In the genomic region with DNA sequence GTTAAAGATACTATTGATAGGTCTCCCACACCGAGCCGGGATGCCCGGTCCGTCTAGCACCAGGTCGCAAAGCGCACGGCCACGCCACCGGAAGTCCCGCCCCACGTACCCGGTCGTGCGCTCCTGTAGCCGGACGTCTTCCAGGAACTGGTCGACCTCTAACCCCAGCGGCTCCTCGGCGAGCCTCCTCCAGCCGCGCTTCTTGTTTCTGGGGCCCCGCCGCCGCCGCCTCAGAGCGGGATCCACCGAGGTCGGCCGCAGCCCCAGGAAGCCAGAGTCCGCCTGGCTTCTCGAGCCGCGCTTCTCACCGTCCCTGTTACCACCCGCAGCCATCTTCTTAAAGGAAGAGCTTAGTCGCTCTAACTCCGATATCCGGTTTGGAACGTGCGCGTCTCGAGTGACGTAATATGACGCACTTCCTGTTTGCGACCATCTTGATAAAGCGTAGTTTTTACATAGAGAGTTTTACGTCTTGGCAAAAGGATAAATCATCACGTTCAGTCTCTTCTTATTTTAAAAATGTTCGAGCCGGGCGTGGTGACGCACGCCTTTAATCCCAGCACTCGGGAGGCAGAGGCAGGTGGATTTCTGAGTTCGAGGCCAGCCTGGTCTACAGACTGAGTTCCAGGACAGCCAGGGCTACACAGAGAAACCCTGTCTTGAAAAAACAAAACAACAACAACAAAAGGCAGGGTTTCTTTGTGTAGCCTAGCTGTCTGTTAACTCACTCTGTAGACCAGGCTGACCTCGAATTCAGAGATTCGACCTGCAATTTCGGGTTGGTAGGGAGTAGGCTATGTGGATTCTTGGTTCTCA, we compare ENCODE assay signal across 7 mouse cellular contexts. TPM values are rescaled to one million over a fixed set of nuclear protein-coding genes. Genes with fewer than 3 reads are reported as not detected.
DNase-seq lines count a peak whose midpoint lies in the region; ATAC-seq lines count a peak whose summit lies in the region.

A gene (minus strand): TSS at position 354 of the 816 bp plus-strand sequence.

- H3K27me3 ChIP-seq in intestine, embryonic 16.5 days (replicated peaks; ENCODE audit: control insufficient read depth, insufficient read depth, low read length) = no peaks in the 10 kb centered on the region
- no peaks in the 10 kb centered on the region for H3K27me3 ChIP-seq in midbrain, embryonic 11.5 days (ENCODE audit: control insufficient read depth, insufficient read depth, low read length)

- 1% methylated on average over 59 of the region's 59 CpGs for WGBS in intestine, embryonic 16.5 days
- WGBS in midbrain, embryonic 11.5 days = 2% methylated on average over 59 of the region's 59 CpGs

- peak; percentile 92 for ATAC-seq in intestine, embryonic 16.5 days
- ATAC-seq in midbrain, embryonic 11.5 days (ENCODE audit: low FRiP score) = peak; percentile 94

- intact Hi-C loops in left cerebral cortex, postnatal 36 days (cut with DNase I) = no loop called here

- peak; percentile 95 for DNase-seq in adrenal gland, adult 2 months
- peak; percentile 97 for DNase-seq in embryo, embryonic 11.5 days (ENCODE audit: low read depth, low spot score)
- DNase-seq in gastrocnemius, postnatal 4 days (ENCODE audit: low spot score in 2 of 2) = peak; percentile 77 to 90
- DNase-seq in left cerebral cortex, postnatal 36 days (ENCODE audit: low spot score in 2 of 2) = peak; percentile 96 to 97
- DNase-seq in midbrain, embryonic 11.5 days (ENCODE audit: low spot score, missing footprints) = peak; percentile 99
- DNase-seq in skeletal muscle tissue, adult 2 months (ENCODE audit: low read depth, low spot score) = peak; percentile 95

- H3K9ac ChIP-seq in intestine, embryonic 16.5 days (ENCODE audit: low read depth, low read length) = peak within 1 kb of the TSS; percentile 78
- H3K9ac ChIP-seq in midbrain, embryonic 11.5 days (ENCODE audit: low read length) = peak within 1 kb of the TSS; percentile 79

- peak within 1 kb of the TSS; percentile 74 for H3K4me3 ChIP-seq in intestine, embryonic 16.5 days (ENCODE audit: low read length)
- H3K4me3 ChIP-seq in midbrain, embryonic 11.5 days (ENCODE audit: low read depth, low read length) = peak within 1 kb of the TSS; percentile 73

- H3K27ac ChIP-seq in intestine, embryonic 16.5 days (ENCODE audit: low read length) = peak within 1 kb of the TSS; percentile 96
- peak within 1 kb of the TSS; percentile 87 for H3K27ac ChIP-seq in midbrain, embryonic 11.5 days (ENCODE audit: low read depth, low read length)

- H3K4me1 ChIP-seq in intestine, embryonic 16.5 days (ENCODE audit: control insufficient read depth, insufficient read depth, low read length) = peaks cover 23% of the 10 kb centered on the region
- H3K4me1 ChIP-seq in midbrain, embryonic 11.5 days (ENCODE audit: control insufficient read depth, insufficient read depth, low read length) = peaks cover 12% of the 10 kb centered on the region

- H3K36me3 ChIP-seq in intestine, embryonic 16.5 days (ENCODE audit: control insufficient read depth, insufficient read depth, low read length) = peaks cover 14% of the 10 kb centered on the region
- H3K36me3 ChIP-seq in midbrain, embryonic 11.5 days (ENCODE audit: control insufficient read depth, insufficient read depth, low read length) = peaks cover 22% of the 10 kb centered on the region

- peak within 1 kb of the TSS; percentile 69 for H3K4me2 ChIP-seq in intestine, embryonic 16.5 days (ENCODE audit: low read depth, low read length)
- H3K4me2 ChIP-seq in midbrain, embryonic 11.5 days = peak within 1 kb of the TSS; percentile 88

- H3K9me3 ChIP-seq in intestine, embryonic 16.5 days (ENCODE audit: control insufficient read depth, low read length) = no peaks in the 10 kb centered on the region
- H3K9me3 ChIP-seq in midbrain, embryonic 11.5 days (ENCODE audit: control insufficient read depth, low read length) = no peaks in the 10 kb centered on the region

RNA-seq across cellular contexts. Expression of the gene that starts here (rescaled TPM):
- total RNA-seq in adrenal gland, adult 2 months (2021) = 100 to 1,000 TPM; 169 to 171 TPM
- 64.4 and 69.9 TPM in 2 replicates for polyA plus RNA-seq in adrenal gland, adult 2 months (2012; rRNA removed)
- total RNA-seq in gastrocnemius, postnatal 4 days (2021) = 100 to 1,000 TPM; 172 to 173 TPM
- 153 and 156 TPM in 2 replicates for polyA plus RNA-seq in intestine, embryonic 16.5 days (2015; fragmentation: Nextera tagmentation; extraction: Ambion mirVana)
- total RNA-seq in left cerebral cortex, postnatal 36 days (2021) = 100 to 1,000 TPM; 113 to 130 TPM
- polyA plus RNA-seq in midbrain, embryonic 11.5 days (2014; fragmentation: Nextera tagmentation; extraction: Ambion mirVana) = 186 and 187 TPM in 2 replicates

Comparison
In these comparisons a context has a peak if more than half of its experiments do, and no peak if none do; other contexts are left out.
1. Peak in every context shown above with its lines: DNase-seq, ATAC-seq, H3K4me3 ChIP-seq and H3K27ac ChIP-seq.